Mouse (Mus musculus) kidney, adult 9 months (tissue): ENCODE data around the gene Olfr339.
"Not testable (repeated sequence)": the region's sequence is repeated elsewhere in the genome, so short reads cannot be mapped to it uniquely, and the experiment has no call there.

Experiments
- DNase-seq: peaks from one replicate; pipeline ENCODE4 v3.0.0; 2022

Olfr339 gene

DNA sequence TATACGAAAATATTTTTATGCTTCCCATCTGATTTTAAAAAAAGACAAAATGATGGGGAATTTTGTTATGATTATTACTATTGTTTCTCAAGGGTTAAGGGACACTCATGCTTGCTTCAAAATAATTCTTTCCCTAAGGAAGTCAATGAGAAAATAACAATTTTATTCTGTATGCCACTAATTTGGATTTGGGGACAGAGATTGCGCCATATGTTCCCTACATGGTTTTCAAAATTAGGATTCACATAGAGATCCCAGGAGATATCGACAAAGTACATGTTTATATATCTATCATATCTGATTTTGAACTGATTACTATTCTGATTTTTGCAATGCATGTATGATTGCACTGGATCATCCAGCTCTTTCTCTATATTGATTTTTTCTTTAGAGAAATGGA, at the start of gene Olfr339:
Gene Olfr339, plus strand, starts transcription at position 301 of the 400 bp plus-strand sequence.
- DNase-seq: no peak

DNA sequence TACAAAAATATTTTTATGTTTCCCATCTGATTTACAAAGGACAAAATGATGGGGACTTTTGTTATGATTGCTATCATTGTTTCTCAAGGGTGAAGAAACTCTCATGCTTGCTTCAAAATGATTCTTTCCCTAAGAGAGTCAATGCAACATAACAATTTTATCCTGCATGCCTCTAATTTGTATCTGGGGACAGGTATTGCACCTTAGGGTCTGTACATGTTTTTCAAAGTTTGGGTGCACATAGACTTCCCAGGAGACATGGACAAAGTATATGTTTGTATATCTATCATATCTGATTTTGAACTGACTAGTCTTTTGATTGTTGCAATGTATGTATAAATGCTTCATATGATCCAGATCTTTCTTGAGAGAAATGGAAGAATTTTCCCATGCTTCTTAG, 45.5 kb upstream of the Olfr339 start, which contains the start of gene Olfr338:
Gene Olfr338, plus strand, starts transcription at position 301 of the 400 bp plus-strand sequence.
- DNase-seq: no peak

DNA sequence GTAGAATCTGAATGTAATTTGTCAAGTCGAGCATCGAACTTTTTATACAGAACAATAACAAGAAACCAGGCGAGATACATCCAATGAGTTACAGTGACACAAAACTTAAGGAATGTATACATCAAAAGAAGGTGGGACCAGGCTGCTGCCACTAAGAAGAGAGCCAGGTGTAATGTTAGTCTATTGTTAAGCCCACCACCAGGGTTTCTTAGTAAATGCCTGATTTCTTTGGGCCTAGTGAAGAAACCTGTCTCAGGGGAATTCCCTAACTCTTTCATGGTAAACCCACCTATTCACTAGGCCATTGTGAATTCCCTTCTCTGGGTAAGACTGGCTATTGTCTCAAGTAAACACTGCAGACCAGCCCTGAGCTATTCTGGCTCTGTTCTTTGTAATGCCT, 3.6 kb upstream of the Olfr339 start:
- not testable (repeated sequence) for DNase-seq

DNA sequence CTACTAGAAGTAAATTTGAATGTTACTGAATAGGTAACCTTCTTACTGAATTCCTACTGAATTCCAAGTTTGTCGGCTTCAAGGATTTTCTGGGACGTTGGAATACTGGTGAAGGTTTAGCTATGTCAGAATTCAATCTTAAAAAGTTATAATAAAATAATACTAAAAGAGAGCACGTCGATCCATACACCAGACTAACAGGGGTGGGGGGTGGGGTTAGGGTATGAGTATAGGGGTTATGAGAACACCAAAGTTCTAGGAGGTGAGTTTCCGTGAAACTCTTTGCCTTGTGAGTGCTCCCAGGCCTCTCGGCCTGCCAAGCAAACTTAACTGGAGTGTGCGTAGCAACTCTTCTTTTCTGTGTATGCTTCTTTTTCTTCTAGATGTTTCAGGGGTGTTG, 3.2 kb upstream of the Olfr339 start:
- not testable (repeated sequence) for DNase-seq

DNA sequence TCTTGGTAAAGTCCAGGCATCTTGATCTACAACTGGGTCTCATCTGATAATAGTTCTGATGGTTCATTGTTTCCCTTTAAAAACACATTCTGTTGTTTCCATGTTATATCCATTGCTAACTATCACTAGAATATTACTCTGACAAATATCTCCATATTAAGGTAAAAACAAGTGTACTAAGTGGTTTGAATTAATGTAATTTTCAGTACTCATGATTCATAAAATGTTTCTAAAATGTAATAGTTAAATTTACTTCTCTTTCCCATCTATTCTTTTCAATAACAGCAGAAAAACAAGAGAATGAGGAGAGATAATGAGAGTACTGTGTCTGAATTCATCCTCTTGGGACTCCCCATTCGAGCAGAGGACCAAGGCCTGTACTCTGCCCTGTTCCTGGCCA, 33.5 kb downstream of the Olfr339 start, which contains the start of gene Olfr340:
Gene Olfr340, plus strand, starts transcription at position 301 of the 400 bp plus-strand sequence.
- no peak for DNase-seq

DNA sequence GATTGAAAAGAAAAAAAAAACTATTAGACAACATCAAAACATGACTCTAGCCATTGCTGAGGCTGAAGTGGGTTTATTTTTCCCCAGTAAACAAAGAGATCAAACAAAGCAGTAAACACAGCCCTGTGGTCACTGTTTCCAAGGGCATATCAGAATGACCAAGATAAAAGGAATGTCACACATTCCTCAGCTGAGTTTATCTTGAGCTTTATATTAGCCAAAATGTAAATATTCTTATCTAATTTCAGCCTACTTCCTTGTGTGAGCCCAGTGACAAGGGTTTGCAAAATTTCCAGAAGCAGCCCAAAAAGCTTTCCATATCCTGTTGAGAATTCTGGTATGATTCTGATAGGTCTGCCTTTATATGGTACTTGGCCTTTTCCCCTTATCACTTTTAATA, 54.9 kb downstream of the Olfr339 start:
- no peak for DNase-seq
